Mouse (Mus musculus) inflammation-experienced regulatory T-cells (primary cell): ENCODE results near the gene Rsbn1l. TPM values are rescaled to one million over a fixed set of nuclear protein-coding genes. Genes with fewer than 3 reads are reported as not detected.

Source experiments
- polyA plus RNA-seq, 2 experiments: library from polyadenylated mRNA; unstranded; fragments of 100-300 nt; shearing (Covaris generic); gene quantifications; one replicate each; pipeline ENCODE4 v1.2.1; 2017

Gene Rsbn1l
- polyA plus RNA-seq: 10 to 100 TPM; 27.7 to 31.3 TPM

GRCm38 (mm10) chr5:20956298-20956697 is at the start of gene Rsbn1l:
Rsbn1l (minus strand) TSS chr5:20956398.

GRCm38 (mm10) chr5:20881915-20882800 is 74.0 kb downstream of the Rsbn1l start, which contains the start of the genes Phtf2 and Tmem60:
Phtf2 (minus strand) TSS chr5:20882124.
Tmem60 (plus strand) TSS chr5:20882191.

Other genes starting within 250 kb of the Rsbn1l start
- 10 to 100 TPM; 34.2 to 54.6 TPM for gene Phtf2, start 74.3 kb downstream of the Rsbn1l start, polyA plus RNA-seq
- 10 to 100 TPM; 38.3 to 46.5 TPM for gene Tmem60, start 74.2 kb downstream of the Rsbn1l start, polyA plus RNA-seq
- 10 to 100 TPM in 1 of 2 experiments, 1 to 10 TPM in 1; 9.0 to 10.4 TPM for gene Ptpn12, start 99.5 kb upstream of the Rsbn1l start, polyA plus RNA-seq
- gene Gsap, start 229.9 kb upstream of the Rsbn1l start, polyA plus RNA-seq: 10 to 100 TPM; 29.1 to 37.7 TPM